Mouse (Mus musculus) heart, postnatal 0 days (tissue): ENCODE measurements around the gene Gng11. TPM values are rescaled to one million over a fixed set of nuclear protein-coding genes. Genes with fewer than 3 reads are reported as not detected.

Experiments used
- ATAC-seq: fragments of 200-750 bp; cut with Nextera tagmentation; 2 replicates; pipeline ENCODE4 v1.8.0; 2017; ENCODE audit warnings: low read depth, moderate number of reproducible peaks, moderate library complexity; ENCODE audit not compliant: insufficient read depth
- DNase-seq: peaks from one replicate; pipeline ENCODE4 v3.0.0-alpha.2; 2016; ENCODE audit warnings: low spot score
- H3K27ac ChIP-seq: fragments of 300-500 bp; sonication (generic); 2 replicates; pipeline ENCODE4 v1.5.1; 2014; ENCODE audit warnings: low read depth, mild to moderate bottlenecking
- H3K27me3 ChIP-seq: fragments of 300-500 bp; sonication (generic); 2 replicates; pipeline ENCODE4 v1.6.1; 2014; ENCODE audit warnings: low read length, mixed read lengths; ENCODE audit not compliant: control insufficient read depth, insufficient read depth
- H3K36me3 ChIP-seq: fragments of 300-500 bp; sonication (generic); replicated peaks from 2 replicates; pipeline ENCODE4 v1.6.1; 2014; ENCODE audit warnings: low read length, mixed read lengths; ENCODE audit not compliant: control insufficient read depth, insufficient read depth
- H3K4me1 ChIP-seq: fragments of 300-500 bp; sonication (generic); 2 replicates; pipeline ENCODE4 v1.6.1; 2014; ENCODE audit warnings: antibody characterized with exemption; ENCODE audit not compliant: control insufficient read depth, insufficient read depth
- H3K4me2 ChIP-seq: fragments of 300-500 bp; sonication (generic); 2 replicates; pipeline ENCODE4 v1.6.1; 2014; ENCODE audit warnings: low read depth, mild to moderate bottlenecking, low read length, moderate library complexity
- H3K4me3 ChIP-seq: fragments of 300-500 bp; sonication (generic); 2 replicates; pipeline ENCODE4 v1.5.1; 2014; ENCODE audit warnings: low read depth, low read length
- H3K9ac ChIP-seq: fragments of 300-500 bp; sonication (generic); replicated peaks from 2 replicates; pipeline ENCODE4 v1.6.1; 2014; ENCODE audit warnings: low read depth, low read length, mixed read lengths
- H3K9me3 ChIP-seq: fragments of 300-500 bp; sonication (generic); replicated peaks from 2 replicates; pipeline ENCODE4 v1.6.1; 2016; ENCODE audit warnings: low read length; ENCODE audit not compliant: control insufficient read depth
- CTCF ChIP-seq: IDR thresholded peaks from 2 replicates; pipeline ENCODE4 v1.5.1; 2016; ENCODE audit warnings: antibody characterized with exemption, control low read depth, low read depth
- EP300 ChIP-seq: IDR thresholded peaks from 2 replicates; pipeline ENCODE4 v1.6.1; 2016; ENCODE audit warnings: antibody characterized with exemption, low read depth
- WGBS: fragments of 180-500 bp; shearing (Covaris S2); extraction: QIAGEN DNeasy Blood & Tissue Kit; methylation state at CpG from one replicate; pipeline ENCODE4 v1.1.7; 2014; 5-methylcytosine and 5-hydroxymethylcytosine counted together
- polyA plus RNA-seq: library from polyadenylated mRNA; unstranded; fragments of >200 nt; fragmentation: Nextera tagmentation; extraction: Ambion mirVana; gene quantifications from 2 replicates; pipeline ENCODE4 v1.2.1, GENCODE M21; 2015
- total RNA-seq: library from RNA; depleted of rRNA; stranded (reverse); fragments of >200 nt; gene quantifications from 2 replicates; pipeline ENCODE4 v1.2.3, GENCODE M21; 2014; ENCODE audit warnings: low replicate concordance

The Gng11 gene
- total and polyA plus RNA-seq, 2 experiments from 2014 or later, result 52.6 to 145 TPM

DNA sequence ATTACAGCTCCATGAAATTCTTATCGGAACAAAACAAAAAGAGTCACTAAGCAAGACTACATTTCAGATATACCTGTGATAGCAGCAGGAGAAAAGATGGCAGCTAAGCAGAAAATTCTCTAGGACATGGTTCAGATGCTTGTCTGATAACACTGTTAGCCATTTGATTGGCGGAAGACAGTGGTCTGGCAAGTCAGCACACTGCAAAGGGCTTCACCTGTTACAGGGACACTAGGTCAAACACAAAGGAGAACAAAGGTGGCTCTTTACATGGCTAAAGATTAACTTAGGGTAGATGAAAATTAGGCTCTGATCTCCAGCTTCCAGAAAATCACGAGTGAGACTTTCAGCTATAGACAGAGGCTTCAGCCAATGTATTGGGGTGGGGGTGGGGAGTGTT, 15.0 kb upstream of the Gng11 start, which contains the start of gene Tfpi2:
Gene Tfpi2, minus strand, starts transcription at position 170 of the 400 bp plus-strand sequence.
- ATAC-seq (no peak), DNase-seq (no peak)
- no peaks in the 10 kb centered on the region for H3K4me1 ChIP-seq
- no peaks in the 10 kb centered on the region for H3K9me3 ChIP-seq
- WGBS, result 79% methylated on average over 3 of the region's 3 CpGs
- no peaks in the 10 kb centered on the region for H3K27me3 ChIP-seq
- no peak within 1 kb of the TSS for H3K4me2 ChIP-seq
- no peak within 1 kb of the TSS for H3K4me3 ChIP-seq
- H3K9ac ChIP-seq, result no peak within 1 kb of the TSS
- TF ChIP-seq CTCF, result no peak
- TF ChIP-seq EP300, result no peak
- H3K36me3 ChIP-seq, result no peaks in the 10 kb centered on the region
- no peak within 1 kb of the TSS for H3K27ac ChIP-seq

GRCm38 (mm10) chr6:3993492-3993891, 10.2 kb upstream of the Gng11 start, which contains the start of gene Gngt1:
Gene Gngt1 (plus strand): TSS chr6:3993792.
- H3K36me3 ChIP-seq, result no peaks in the 10 kb centered on the region
- no peaks in the 10 kb centered on the region for H3K4me1 ChIP-seq
- no peaks in the 10 kb centered on the region for H3K27me3 ChIP-seq
- H3K4me2 ChIP-seq, result no peak within 1 kb of the TSS
- DNase-seq (no peak), ATAC-seq (no peak)
- H3K9ac ChIP-seq, result no peak within 1 kb of the TSS
- no peak within 1 kb of the TSS for H3K4me3 ChIP-seq
- H3K27ac ChIP-seq, result no peak within 1 kb of the TSS
- TF ChIP-seq CTCF, result no peak
- no peak for TF ChIP-seq EP300
- 84% methylated on average over 6 of the region's 6 CpGs for WGBS
- no peaks in the 10 kb centered on the region for H3K9me3 ChIP-seq

- no peaks in the 10 kb centered on the region for H3K27me3 ChIP-seq
- no peak overlapping the region for H3K27ac ChIP-seq
- no peaks in the 10 kb centered on the region for H3K4me1 ChIP-seq
- no peak overlapping the region for H3K9ac ChIP-seq
- WGBS, result 59% methylated on average over 4 of the region's 4 CpGs
- H3K4me2 ChIP-seq, result no peak overlapping the region
- H3K9me3 ChIP-seq, result no peaks in the 10 kb centered on the region
- DNase-seq (no peak), ATAC-seq (no peak)
- H3K36me3 ChIP-seq, result no peaks in the 10 kb centered on the region
- no peak overlapping the region for H3K4me3 ChIP-seq
- TF ChIP-seq CTCF, result no peak
- TF ChIP-seq EP300, result no peak
Observed at GRCm38 (mm10) chr6:3998089-3998488, 5.6 kb upstream of the Gng11 start.

DNA sequence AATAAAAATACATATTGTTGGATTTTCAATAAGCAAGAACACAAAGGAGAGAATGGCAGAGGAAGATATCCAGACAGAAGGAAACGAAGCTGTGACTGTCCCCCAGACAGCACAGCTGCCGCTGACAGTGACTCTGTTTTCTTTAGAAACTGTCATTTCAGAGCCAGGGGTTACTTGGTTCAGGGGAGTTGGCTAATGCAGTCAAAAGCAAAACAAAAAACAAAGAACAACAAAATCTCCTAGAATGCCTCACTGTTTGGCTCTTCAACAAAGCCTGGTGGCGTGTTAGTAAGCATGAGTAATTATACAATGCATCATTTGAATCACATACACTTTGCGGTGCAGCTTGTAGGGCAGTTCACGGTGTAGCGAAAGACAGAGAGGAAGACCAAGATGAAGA, 4.4 kb upstream of the Gng11 start:
- H3K27ac ChIP-seq, result no peak overlapping the region
- 68% methylated on average over 6 of the region's 6 CpGs for WGBS
- H3K9me3 ChIP-seq, result no peaks in the 10 kb centered on the region
- H3K36me3 ChIP-seq, result no peaks in the 10 kb centered on the region
- no peak for ATAC-seq
- no peaks in the 10 kb centered on the region for H3K27me3 ChIP-seq
- H3K4me1 ChIP-seq, result no peaks in the 10 kb centered on the region
- H3K9ac ChIP-seq, result no peak overlapping the region
- DNase-seq, result no peak
- no peak overlapping the region for H3K4me2 ChIP-seq
- no peak overlapping the region for H3K4me3 ChIP-seq
- TF ChIP-seq EP300, result no peak
- TF ChIP-seq CTCF, result no peak

DNA sequence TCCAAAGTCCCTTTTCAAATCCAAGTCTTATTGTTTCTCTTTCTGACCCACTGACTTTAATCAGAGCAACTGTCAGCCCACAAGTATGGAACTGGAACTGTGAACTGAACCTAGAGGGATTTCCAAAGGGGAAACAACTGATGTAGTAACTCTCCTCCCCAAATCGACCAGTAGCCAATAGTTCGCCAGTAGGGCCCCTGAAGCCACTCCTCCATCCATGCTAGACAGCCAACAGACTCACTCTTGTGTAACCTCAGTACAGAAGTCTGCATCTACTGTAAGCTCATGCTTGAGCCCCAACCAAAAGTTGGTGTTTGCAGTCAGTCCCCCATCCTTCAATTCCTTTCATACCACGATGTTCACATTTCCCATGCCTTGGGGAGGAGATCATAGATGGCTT, 3.0 kb upstream of the Gng11 start:
- Histone ChIP-seq H3K4me2 (no peak overlapping the region), H3K27me3 (no peaks in the 10 kb centered on the region), H3K36me3 (no peaks in the 10 kb centered on the region), H3K4me3 (no peak overlapping the region), H3K4me1 (no peaks in the 10 kb centered on the region), H3K9ac (no peak overlapping the region), H3K27ac (no peak overlapping the region), H3K9me3 (no peaks in the 10 kb centered on the region)
- 65% methylated on average over 3 of the region's 3 CpGs for WGBS
- TF ChIP-seq EP300 (no peak), CTCF (no peak)
- DNase-seq, result no peak
- no peak for ATAC-seq

DNA sequence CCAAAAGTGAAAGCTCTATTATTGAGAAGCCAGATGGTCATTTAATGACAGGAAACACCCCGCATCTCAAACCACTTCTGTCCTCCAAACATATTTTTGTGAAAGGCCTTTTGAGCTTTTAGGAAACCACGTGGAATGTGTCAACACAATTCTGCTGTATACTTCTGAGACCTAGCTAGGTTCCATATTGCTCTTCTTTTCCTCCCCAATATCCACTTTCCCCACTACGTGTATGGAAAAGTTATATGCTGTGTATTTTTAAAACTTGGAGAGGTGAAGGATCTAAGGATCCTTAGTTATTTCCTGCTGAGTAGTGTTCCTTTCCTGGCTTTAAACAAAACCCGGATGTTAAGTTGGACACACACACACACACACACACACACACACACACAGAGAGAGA, 259 bp upstream of the Gng11 start:
- WGBS, result 33% methylated on average over 4 of the region's 4 CpGs
- Histone ChIP-seq H3K27me3 (no peaks in the 10 kb centered on the region), H3K4me3 (peak overlapping the region; percentile 85), H3K36me3 (no peaks in the 10 kb centered on the region), H3K9ac (peak overlapping the region; percentile 70), H3K27ac (peak overlapping the region; percentile 96), H3K4me1 (no peaks in the 10 kb centered on the region), H3K9me3 (no peaks in the 10 kb centered on the region), H3K4me2 (peak overlapping the region; percentile 72)
- ATAC-seq, result peak; percentile 57
- DNase-seq, result peak; percentile 47
- 0 out of 2 replicates have a peak, but pooled peaks have one; percentile 33 for TF ChIP-seq EP300
- TF ChIP-seq CTCF, result no peak
